ENCODE assay signal across 22 mouse cellular contexts in genomic region chr11:54806891-54807290, GRCm38 (mm10). TPM values are rescaled to one million over a fixed set of nuclear protein-coding genes. Genes with fewer than 3 reads are reported as not detected.
DNase-seq lines count a peak whose midpoint lies in the region; TF ChIP-seq lines count a peak whose summit lies in the region.
"Had no signal": no experiment of that assay in that cellular context is flagged by ENCODE, and none has a peak within 500 bp of the region (broad histone marks: within the 10 kb centered on the region; RNA-seq: fewer than 3 reads in every experiment).

No protein-coding gene starts in this region.

- H3K36me3 ChIP-seq in heart, embryonic 10.5 days, result no peaks in the 10 kb centered on the region
- H3K36me3 ChIP-seq in testis, adult 2 months (ENCODE audit: control insufficient read depth, insufficient read depth, low read length), result no peaks in the 10 kb centered on the region
- H3K36me3 ChIP-seq: embryonic facial prominence, embryonic 15.5 days; forebrain, embryonic 10.5 days; heart, embryonic 12.5 days; hindbrain, embryonic 10.5 days; intestine, embryonic 15.5 days had no signal

- peaks cover 3% of the 10 kb centered on the region; the same call in 1 of the 2 replicates for H3K9me3 ChIP-seq in heart, embryonic 10.5 days
- H3K9me3 ChIP-seq: embryonic facial prominence, embryonic 15.5 days; hindbrain, embryonic 10.5 days; intestine, embryonic 15.5 days had no signal

- no peak overlapping the region for H3K27ac ChIP-seq in heart, embryonic 10.5 days
- peak overlapping the region; percentile 69 for H3K27ac ChIP-seq in testis, adult 2 months (ENCODE audit: control insufficient read depth, insufficient read depth, low read depth, low read length)
- H3K27ac ChIP-seq in bone marrow, adult 2 months (ENCODE audit: control insufficient read depth, insufficient read depth, low read depth, low read length, poor library complexity), result peak overlapping the region; percentile 26; the same call in 1 of the 2 replicates
- H3K27ac ChIP-seq: embryonic facial prominence, embryonic 15.5 days; forebrain, embryonic 10.5 days; hindbrain, embryonic 10.5 days; hindbrain, embryonic 14.5 days; intestine, embryonic 15.5 days had no signal

- H3K27me3 ChIP-seq in heart, embryonic 10.5 days (ENCODE audit: insufficient read depth, poor library complexity, severe bottlenecking), result no peaks in the 10 kb centered on the region
- H3K27me3 ChIP-seq in testis, adult 2 months (ENCODE audit: control insufficient read depth, insufficient read depth, low read length), result no peaks in the 10 kb centered on the region
- H3K27me3 ChIP-seq: embryonic facial prominence, embryonic 15.5 days; intestine, embryonic 15.5 days; Patski had no signal

- peak; percentile 52 for DNase-seq in heart, embryonic 10.5 days (ENCODE audit: low spot score)
- no peak for DNase-seq in heart, adult 18-20 months
- no peak for DNase-seq in testis, postnatal 14 days (ENCODE audit: low spot score)
- DNase-seq in cerebellum, postnatal 36 days, result no peak
- DNase-seq in adrenal gland, postnatal 4 days (ENCODE audit: low spot score in 2 of 2), result no peak
- DNase-seq in frontal cortex, postnatal 14 days (ENCODE audit: low spot score in 2 of 2), result no peak
- DNase-seq: adrenal gland, adult 8-10 months; adrenal gland, postnatal 36 days; cerebellum, adult 18-20 months; cerebellum, adult 9-11 months; gastrocnemius, postnatal 10 days had no signal

- TF ChIP-seq CTCF in testis, adult 2 months (IDR thresholded peaks at IDR 0.05; ENCODE audit: control insufficient read depth, insufficient read depth, insufficient replicate concordance, low read depth, low read length), result no peak
- TF ChIP-seq CTCF in bone marrow, adult 2 months (IDR thresholded peaks at IDR 0.05; ENCODE audit: control insufficient read depth, insufficient read depth, low read length), result no peak

- H3K4me3 ChIP-seq in heart, embryonic 10.5 days, result no peak overlapping the region
- peak overlapping the region; percentile 70 for H3K4me3 ChIP-seq in testis, adult 2 months (ENCODE audit: control insufficient read depth, low read depth, low read length)
- no peak overlapping the region for H3K4me3 ChIP-seq in bone marrow, adult 2 months (replicated peaks; ENCODE audit: control insufficient read depth, low read depth, low read length)
- H3K4me3 ChIP-seq: embryonic facial prominence, embryonic 15.5 days; erythroblast, embryonic 14.5 days; forebrain, embryonic 10.5 days; heart, adult 2 months; heart, embryonic 12.5 days; hindbrain, embryonic 10.5 days; intestine, embryonic 15.5 days had no signal

- H3K4me1 ChIP-seq in heart, embryonic 10.5 days, result no peaks in the 10 kb centered on the region
- H3K4me1 ChIP-seq in testis, adult 2 months (ENCODE audit: control insufficient read depth, insufficient read depth, low read length), result peaks cover 6% of the 10 kb centered on the region
- H3K4me1 ChIP-seq in bone marrow, adult 2 months (ENCODE audit: control insufficient read depth, insufficient read depth, low read length), result peaks cover 7% of the 10 kb centered on the region; the same call in 1 of the 2 replicates
- H3K4me1 ChIP-seq: embryonic facial prominence, embryonic 15.5 days; heart, embryonic 12.5 days; intestine, embryonic 15.5 days had no signal

- WGBS in heart, embryonic 10.5 days, result 95% methylated on average over 28 of the region's 28 CpGs
- WGBS in bone marrow, adult 2 months, result 95% methylated on average over 28 of the region's 28 CpGs

- peak; percentile 56; the same call in 1 of the 2 replicates for TF ChIP-seq POLR2A in testis, adult 2 months (IDR thresholded peaks at IDR 0.05; ENCODE audit: control insufficient read depth, low read depth, low read length)
- TF ChIP-seq POLR2A in bone marrow, adult 2 months (IDR thresholded peaks at IDR 0.05; ENCODE audit: borderline replicate concordance, control insufficient read depth, low read depth, low read length), result no peak

RNA-seq across cellular contexts. Expression of gene Cdc42se2, which starts 19.4 kb away (rescaled TPM):
- 77.6 and 84.8 TPM in 2 replicates for polyA plus RNA-seq in heart, embryonic 10.5 days (2016; fragmentation: Nextera tagmentation; extraction: Ambion mirVana)
- 10 to 100 TPM; 21.1 to 24.6 TPM for total RNA-seq in heart, adult 18-20 months (2021)
- polyA plus RNA-seq in testis, adult 2 months (2012; rRNA removed), result 19.3 and 27.6 TPM in 2 replicates
- 11.3 and 17.9 TPM in 2 replicates for polyA plus RNA-seq in bone marrow, adult 2 months (2011; ENCODE audit: insufficient read depth, insufficient read length, low replicate concordance, missing spikeins)
- total RNA-seq in adrenal gland, postnatal 4 days (2021), result 10 to 100 TPM; 34.8 to 39.1 TPM

RNA-seq across cellular contexts. Expression of gene Lyrm7, which starts 53.8 kb away (rescaled TPM):
- 11.8 and 17.9 TPM in 2 replicates for polyA plus RNA-seq in heart, embryonic 10.5 days (2016; fragmentation: Nextera tagmentation; extraction: Ambion mirVana)
- 10 to 100 TPM; 30.9 to 34.4 TPM for total RNA-seq in heart, adult 18-20 months (2021)
- polyA plus RNA-seq in testis, adult 2 months (2012; rRNA removed), result 25.3 and 25.5 TPM in 2 replicates
- 2.2 and 11.4 TPM in 2 replicates for polyA plus RNA-seq in bone marrow, adult 2 months (2011; ENCODE audit: insufficient read depth, insufficient read length, low replicate concordance, missing spikeins)
- 10 to 100 TPM; 12.5 to 12.7 TPM for total RNA-seq in adrenal gland, postnatal 4 days (2021)
- polyA plus RNA-seq: erythroblast, embryonic 14.5 days had no signal

RNA-seq across cellular contexts. Expression of gene Hint1, which starts 59.3 kb away (rescaled TPM):
- polyA plus RNA-seq in heart, embryonic 10.5 days (2016; fragmentation: Nextera tagmentation; extraction: Ambion mirVana), result 602 and 622 TPM in 2 replicates
- 100 to 1,000 TPM; 303 to 309 TPM for total RNA-seq in heart, adult 18-20 months (2021)
- polyA plus RNA-seq in testis, adult 2 months (2012; rRNA removed), result 372 and 405 TPM in 2 replicates
- polyA plus RNA-seq in bone marrow, adult 2 months (2011; ENCODE audit: insufficient read depth, insufficient read length, low replicate concordance, missing spikeins), result 192 and 249 TPM in 2 replicates
- total RNA-seq in adrenal gland, postnatal 4 days (2021), result 100 to 1,000 TPM; 353 to 385 TPM
